Mouse (Mus musculus): ENCODE measurements around the gene Atxn1. TPM values are rescaled to one million over a fixed set of nuclear protein-coding genes. Genes with fewer than 3 reads are reported as not detected.

Gene Atxn1
- polyA plus RNA-seq, 1 experiment from 2014 or later, result 8.1 TPM

GRCm38 (mm10) chr13:45513009-45513984 lies 451.5 kb downstream of the Atxn1 start:
- no peak overlapping the region for H3K4me3 ChIP-seq
- no peak for ATAC-seq (replicated peaks; ENCODE audit: insufficient number of reproducible peaks, insufficient read depth, low FRiP score, low read depth)
- H3K27me3 ChIP-seq, result no peaks in the 10 kb centered on the region
- H3K4me2 ChIP-seq, result no peak overlapping the region
- no peaks in the 10 kb centered on the region for H3K9me3 ChIP-seq (replicated peaks)
- H3K9ac ChIP-seq, result peak overlapping the region; percentile 22; the same call in 1 of the 2 replicates
- H3K4me1 ChIP-seq (replicated peaks), result peaks cover 83% of the 10 kb centered on the region
- 51% methylated on average over 12 of the region's 12 CpGs for WGBS
- H3K36me3 ChIP-seq, result no peaks in the 10 kb centered on the region; the same call in 1 of the 2 replicates
- peak overlapping the region; percentile 65 for H3K27ac ChIP-seq

- no peaks in the 10 kb centered on the region; the same call in 1 of the 2 replicates for H3K36me3 ChIP-seq
- peaks cover 83% of the 10 kb centered on the region for H3K4me1 ChIP-seq (replicated peaks)
- WGBS, result 76% methylated on average over 8 of the region's 8 CpGs
- H3K4me3 ChIP-seq, result no peak overlapping the region
- no peaks in the 10 kb centered on the region for H3K9me3 ChIP-seq (replicated peaks)
- no peaks in the 10 kb centered on the region for H3K27me3 ChIP-seq
- H3K4me2 ChIP-seq, result no peak overlapping the region
- ATAC-seq (replicated peaks; ENCODE audit: insufficient number of reproducible peaks, insufficient read depth, low FRiP score, low read depth), result no peak
- peak overlapping the region; percentile 65 for H3K27ac ChIP-seq
- no peak overlapping the region for H3K9ac ChIP-seq
Measured at GRCm38 (mm10) chr13:45512531-45512930, 452.3 kb downstream of the Atxn1 start.

- H3K4me1 ChIP-seq (replicated peaks), result peaks cover 80% of the 10 kb centered on the region
- no peaks in the 10 kb centered on the region for H3K36me3 ChIP-seq
- H3K4me3 ChIP-seq, result no peak overlapping the region
- H3K9ac ChIP-seq, result no peak overlapping the region
- WGBS, result 54% methylated on average over 6 of the region's 6 CpGs
- no peaks in the 10 kb centered on the region for H3K27me3 ChIP-seq
- no peaks in the 10 kb centered on the region for H3K9me3 ChIP-seq (replicated peaks)
- peak overlapping the region; percentile 65 for H3K27ac ChIP-seq
- H3K4me2 ChIP-seq, result no peak overlapping the region
- no peak for ATAC-seq (replicated peaks; ENCODE audit: insufficient number of reproducible peaks, insufficient read depth, low FRiP score, low read depth)
Measured at GRCm38 (mm10) chr13:45511706-45512435, 452.9 kb downstream of the Atxn1 start.

GRCm38 (mm10) chr13:45509366-45509765 lies 455.4 kb downstream of the Atxn1 start:
- Histone ChIP-seq H3K27ac (peak overlapping the region; percentile 13; the same call in 1 of the 2 replicates), H3K4me1 (replicated peaks) (peaks cover 58% of the 10 kb centered on the region), H3K4me2 (peak overlapping the region; percentile 71), H3K36me3 (no peaks in the 10 kb centered on the region), H3K9me3 (replicated peaks) (no peaks in the 10 kb centered on the region), H3K27me3 (no peaks in the 10 kb centered on the region), H3K9ac (peak overlapping the region; percentile 1; the same call in 1 of the 2 replicates), H3K4me3 (peak overlapping the region; percentile 60)
- 62% methylated on average over 6 of the region's 6 CpGs for WGBS
- ATAC-seq (replicated peaks; ENCODE audit: insufficient number of reproducible peaks, insufficient read depth, low FRiP score, low read depth), result no peak

- H3K27ac ChIP-seq, result peak overlapping the region; percentile 89
- peak; percentile 47; the same call in 1 of the 2 replicates for ATAC-seq (replicated peaks; ENCODE audit: insufficient number of reproducible peaks, insufficient read depth, low FRiP score, low read depth)
- H3K9ac ChIP-seq, result peak overlapping the region; percentile 73
- H3K4me1 ChIP-seq (replicated peaks), result peaks cover 49% of the 10 kb centered on the region
- H3K36me3 ChIP-seq, result no peaks in the 10 kb centered on the region
- H3K4me3 ChIP-seq, result peak overlapping the region; percentile 60
- WGBS, result under 1% methylated on average over 8 of the region's 8 CpGs
- peak overlapping the region; percentile 71 for H3K4me2 ChIP-seq
- H3K27me3 ChIP-seq, result no peaks in the 10 kb centered on the region
- H3K9me3 ChIP-seq (replicated peaks), result no peaks in the 10 kb centered on the region
Measured at GRCm38 (mm10) chr13:45508495-45508894, 456.3 kb downstream of the Atxn1 start.

- under 1% methylated on average over 58 of the region's 63 CpGs for WGBS
- H3K36me3 ChIP-seq, result no peaks in the 10 kb centered on the region
- H3K27me3 ChIP-seq, result no peaks in the 10 kb centered on the region
- peak within 1 kb of the TSS; percentile 89 for H3K27ac ChIP-seq
- H3K4me3 ChIP-seq, result peak within 1 kb of the TSS; percentile 60
- peaks cover 39% of the 10 kb centered on the region for H3K4me1 ChIP-seq (replicated peaks)
- peak; percentile 84 for ATAC-seq (replicated peaks; ENCODE audit: insufficient number of reproducible peaks, insufficient read depth, low FRiP score, low read depth)
- H3K4me2 ChIP-seq, result peak within 1 kb of the TSS; percentile 71
- H3K9me3 ChIP-seq (replicated peaks), result no peaks in the 10 kb centered on the region
- H3K9ac ChIP-seq, result peak within 1 kb of the TSS; percentile 73
Measured at GRCm38 (mm10) chr13:45507274-45508229, 457.3 kb downstream of the Atxn1 start, which contains the start of gene Gmpr. TSS of gene Gmpr (plus strand) at chr13:45507444.

GRCm38 (mm10) chr13:45505546-45505945 lies 459.3 kb downstream of the Atxn1 start:
- peaks cover 20% of the 10 kb centered on the region for H3K4me1 ChIP-seq (replicated peaks)
- H3K27ac ChIP-seq, result no peak overlapping the region
- no peak for ATAC-seq (replicated peaks; ENCODE audit: insufficient number of reproducible peaks, insufficient read depth, low FRiP score, low read depth)
- no peaks in the 10 kb centered on the region for H3K36me3 ChIP-seq
- H3K9me3 ChIP-seq (replicated peaks), result no peaks in the 10 kb centered on the region
- 88% methylated on average over 3 of the region's 3 CpGs for WGBS
- H3K4me3 ChIP-seq, result no peak overlapping the region
- H3K27me3 ChIP-seq, result no peaks in the 10 kb centered on the region
- H3K9ac ChIP-seq, result no peak overlapping the region
- H3K4me2 ChIP-seq, result no peak overlapping the region

GRCm38 (mm10) chr13:45502791-45503190 lies 462.0 kb downstream of the Atxn1 start:
- Histone ChIP-seq H3K36me3 (no peaks in the 10 kb centered on the region), H3K27ac (no peak overlapping the region), H3K4me1 (replicated peaks) (peaks cover 10% of the 10 kb centered on the region), H3K4me3 (no peak overlapping the region), H3K9ac (no peak overlapping the region), H3K27me3 (no peaks in the 10 kb centered on the region), H3K9me3 (replicated peaks) (no peaks in the 10 kb centered on the region), H3K4me2 (no peak overlapping the region)
- no peak for ATAC-seq (replicated peaks; ENCODE audit: insufficient number of reproducible peaks, insufficient read depth, low FRiP score, low read depth)
- 82% methylated on average over 5 of the region's 5 CpGs for WGBS

- no peak overlapping the region for H3K9ac ChIP-seq
- no peaks in the 10 kb centered on the region for H3K9me3 ChIP-seq (replicated peaks)
- no peaks in the 10 kb centered on the region for H3K27me3 ChIP-seq
- H3K4me2 ChIP-seq, result no peak overlapping the region
- no peak overlapping the region for H3K4me3 ChIP-seq
- no peaks in the 10 kb centered on the region for H3K36me3 ChIP-seq
- no peak overlapping the region for H3K27ac ChIP-seq
- WGBS, result 83% methylated on average over 3 of the region's 3 CpGs
- ATAC-seq (replicated peaks; ENCODE audit: insufficient number of reproducible peaks, insufficient read depth, low FRiP score, low read depth), result no peak
- H3K4me1 ChIP-seq (replicated peaks), result peaks cover 7% of the 10 kb centered on the region
Measured at GRCm38 (mm10) chr13:45499906-45500305, 464.9 kb downstream of the Atxn1 start.
